Mouse (Mus musculus) lung, adult 2 months (tissue): ENCODE results near the gene Rrn3.

Experiments used
- CTCF ChIP-seq: fragments of 200-500 bp; IDR thresholded peaks from 2 replicates; pipeline ENCODE4 v1.5.1; 2011; ENCODE audit warnings: mild to moderate bottlenecking, low read length, control low read depth; ENCODE audit not compliant: insufficient read depth
- POLR2A ChIP-seq: fragments of 200-500 bp; IDR thresholded peaks from 2 replicates; pipeline ENCODE4 v1.6.1; 2011; ENCODE audit warnings: low read depth, mild to moderate bottlenecking, control low read depth, low read length, borderline replicate concordance; ENCODE audit errors: extremely low read depth

DNA sequence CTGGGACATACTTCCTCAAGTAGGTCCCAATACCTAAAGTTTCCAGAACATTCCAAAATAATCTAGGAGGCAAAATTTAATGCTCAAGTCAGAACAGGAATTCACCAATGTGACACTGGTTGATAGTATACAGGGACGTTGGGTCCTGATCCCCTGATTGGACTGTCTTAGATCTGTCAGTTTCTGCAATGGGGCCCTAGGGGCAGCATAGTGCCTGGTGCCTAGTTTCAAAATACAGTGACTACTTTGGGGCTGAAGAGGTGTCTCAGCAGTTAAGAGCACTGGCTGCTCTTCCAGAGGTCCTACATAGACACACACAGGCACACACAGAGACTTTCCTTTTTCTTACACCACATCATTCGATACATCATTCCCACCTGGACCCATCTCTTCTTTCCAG, 39.7 kb upstream of the Rrn3 start:
- TF ChIP-seq POLR2A (no peak), CTCF (no peak)
